Mouse (Mus musculus): ENCODE measurements around the gene Zbtb3.
A peak's percentile ranks its signal among the peaks of the same experiment; 100 is the strongest.

Zbtb3 gene

GRCm38 (mm10) chr19:8802130-8802821 is at the start of gene Zbtb3:
Gene Zbtb3, plus strand, starts transcription at chr19:8802555.
- DNase-seq (ENCODE audit: low spot score in 2 of 2), result peak; percentile 98 to 99

DNA sequence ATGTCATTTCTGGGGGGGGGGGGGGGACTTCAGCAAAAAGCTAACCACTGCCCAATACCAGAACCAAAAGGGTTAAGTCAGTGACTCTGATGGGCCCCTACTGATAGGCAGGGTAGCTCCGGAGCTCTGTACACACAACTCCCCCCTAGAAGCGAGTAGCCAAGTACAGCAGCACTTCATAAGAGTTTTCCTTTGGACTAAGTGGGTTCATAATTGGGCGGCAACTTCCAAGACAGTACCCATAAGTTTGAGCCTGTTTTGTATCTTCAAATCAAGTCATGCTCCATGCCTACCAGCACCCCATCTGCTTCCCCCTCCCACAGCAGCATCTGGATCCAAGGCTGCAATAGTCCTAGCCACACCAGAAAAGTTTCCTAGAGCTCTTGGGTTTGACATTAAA is 46.7 kb upstream of the Zbtb3 start:
- DNase-seq (ENCODE audit: low spot score in 2 of 2), result no peak

- DNase-seq (ENCODE audit: low spot score in 2 of 2), result peak; percentile 87 to 88
These were observed 45.5 kb upstream of the Zbtb3 start, which contains the start of gene Nxf1 for GRCm38 (mm10) chr19:8756635-8757387. Gene Nxf1, plus strand, starts transcription at chr19:8757073.

- no peak for DNase-seq (ENCODE audit: low spot score in 2 of 2)
These were observed 44.8 kb upstream of the Zbtb3 start for GRCm38 (mm10) chr19:8757471-8757998.

- no peak for DNase-seq (ENCODE audit: low spot score in 2 of 2)
These were observed 43.5 kb upstream of the Zbtb3 start for GRCm38 (mm10) chr19:8758899-8759298.

DNA sequence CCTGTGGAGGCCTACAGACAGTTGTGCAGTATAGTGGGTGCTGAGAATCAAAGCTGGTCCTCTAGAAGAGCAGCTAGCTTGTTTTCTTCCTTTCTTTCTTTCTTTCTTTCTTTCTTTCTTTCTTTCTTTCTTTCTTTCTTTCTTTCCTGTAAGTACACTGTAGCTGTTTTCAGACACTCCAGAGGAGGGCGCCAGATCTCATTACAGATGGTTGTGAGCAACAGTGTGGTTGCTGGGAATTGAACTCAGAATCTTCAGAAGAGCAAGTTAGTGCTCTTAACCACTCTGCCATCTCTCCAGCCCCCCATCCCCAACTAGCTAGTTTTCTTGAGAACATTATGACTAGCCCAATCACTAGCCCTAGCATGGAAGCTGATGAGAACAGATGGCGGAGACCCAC is 41.6 kb upstream of the Zbtb3 start:
- no peak for DNase-seq (ENCODE audit: low spot score in 2 of 2)

DNA sequence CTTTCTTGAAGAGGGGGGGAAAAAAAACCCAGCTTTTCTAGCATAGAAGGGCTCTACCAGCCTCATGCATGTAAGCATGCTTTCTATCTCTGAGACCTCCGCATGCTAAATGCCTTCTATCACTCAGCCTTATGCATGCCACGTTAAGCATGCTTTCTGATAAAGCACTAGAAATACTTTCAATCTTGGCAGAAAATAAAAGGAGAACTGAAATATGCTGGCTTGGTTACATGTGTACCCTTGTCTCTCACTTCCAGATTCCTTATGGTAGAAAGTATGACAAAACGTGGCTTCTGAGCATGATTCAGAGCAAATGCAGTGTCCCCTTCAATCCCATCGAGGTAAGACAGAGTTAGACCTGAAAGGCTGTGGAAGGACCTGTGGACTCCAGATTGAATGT is 39.1 kb upstream of the Zbtb3 start:
- no peak for DNase-seq (ENCODE audit: low spot score in 2 of 2)

GRCm38 (mm10) chr19:8765562-8765961 is 36.8 kb upstream of the Zbtb3 start:
- DNase-seq (ENCODE audit: low spot score in 2 of 2), result no peak

DNA sequence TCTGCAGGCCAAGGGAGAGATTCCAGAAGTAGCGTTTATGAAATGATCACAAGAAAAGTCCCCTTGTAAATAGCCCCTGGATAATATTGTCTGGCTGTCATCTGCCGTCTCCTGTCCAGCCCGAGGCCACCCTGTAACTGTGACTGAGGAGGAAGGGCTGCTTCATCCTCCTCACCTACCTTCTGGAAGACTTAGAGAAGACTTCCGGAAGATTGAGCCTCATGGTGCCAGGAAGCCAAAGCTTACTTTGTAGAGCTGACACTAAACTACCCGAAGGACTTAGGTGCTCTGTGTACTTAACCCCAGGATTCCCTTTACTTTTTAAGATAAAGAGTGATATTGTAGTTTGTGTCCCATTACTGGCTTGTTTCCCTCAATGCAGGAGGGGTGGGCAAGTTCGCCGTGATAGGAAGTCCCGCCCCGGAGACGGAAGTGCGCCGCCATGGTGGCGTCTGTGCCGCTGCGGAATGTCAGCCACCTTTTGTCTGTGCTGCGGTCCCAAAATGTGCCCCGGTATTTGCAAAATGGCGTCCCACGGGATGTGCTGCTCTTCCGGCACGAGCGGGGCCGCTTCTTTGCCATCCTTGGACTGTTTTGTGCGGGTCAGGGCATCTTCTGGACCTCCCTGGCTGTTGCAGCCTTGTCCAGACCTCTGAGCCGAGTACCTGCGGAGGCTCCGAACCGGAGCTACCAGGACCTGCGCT is 31.6 kb upstream of the Zbtb3 start, which contains the start of gene Tmem223:
Gene Tmem223, plus strand, starts transcription at position 430 of the 704 bp plus-strand sequence.
- peak; percentile 83 to 85 for DNase-seq (ENCODE audit: low spot score in 2 of 2)

- DNase-seq (ENCODE audit: low spot score in 2 of 2), result no peak
These were observed 29.4 kb upstream of the Zbtb3 start for GRCm38 (mm10) chr19:8772996-8773395.

DNA sequence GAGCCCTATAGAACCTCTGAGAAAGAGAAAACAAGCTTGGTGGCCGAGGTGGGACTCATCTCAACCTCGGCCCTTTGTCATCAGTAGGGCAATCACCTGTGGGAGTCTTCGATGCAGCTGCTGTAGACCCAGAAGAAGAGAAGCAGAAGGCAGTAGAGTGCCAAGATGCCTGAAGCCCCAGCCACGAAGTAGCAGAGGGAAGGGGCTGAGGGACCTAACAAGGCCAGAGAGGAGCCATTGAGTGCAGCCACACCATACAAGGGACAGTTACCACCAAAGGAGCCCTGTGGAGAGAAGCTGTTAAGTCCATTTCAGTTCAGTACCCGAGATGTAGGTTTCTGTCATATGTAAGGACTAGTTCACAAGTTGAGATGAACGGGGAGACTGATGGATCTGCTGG is 28.9 kb upstream of the Zbtb3 start:
- DNase-seq (ENCODE audit: low spot score in 2 of 2), result no peak

DNA sequence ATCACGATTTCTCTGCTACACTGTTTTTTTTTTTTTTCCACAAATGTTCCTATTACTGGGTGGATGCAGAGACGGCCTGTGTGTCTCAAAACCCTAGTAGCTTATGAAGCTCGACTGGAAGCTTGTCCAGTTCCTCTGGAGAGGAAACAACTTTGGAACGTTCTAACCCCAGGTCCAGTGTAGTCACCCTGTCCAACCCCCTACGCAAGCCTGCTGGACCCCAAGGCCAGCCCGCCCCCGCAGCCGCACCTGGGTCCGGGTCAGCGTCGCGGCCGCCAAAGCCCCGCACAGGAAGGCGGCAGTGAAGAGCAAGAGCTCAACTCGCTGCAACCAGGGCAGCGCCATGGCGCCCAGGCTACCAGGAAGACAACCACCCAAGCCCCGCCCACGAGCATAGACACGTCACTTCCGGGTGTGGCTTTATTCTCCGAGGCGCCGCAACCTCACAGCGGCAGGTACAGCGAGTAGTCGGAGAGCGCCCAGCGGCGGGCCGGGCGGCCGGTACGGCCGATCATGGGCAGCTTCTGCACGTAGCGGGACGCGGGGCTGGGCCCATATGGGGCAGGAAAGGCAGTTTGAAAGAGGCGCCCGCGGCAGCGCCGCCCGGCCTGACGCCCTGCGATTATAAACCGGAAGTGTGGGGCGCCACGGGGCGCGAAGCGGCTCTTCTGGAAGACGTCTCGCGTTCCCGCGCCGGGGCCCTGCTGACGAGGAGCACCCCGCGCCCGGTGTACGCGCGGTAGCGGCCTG is 28.1 kb upstream of the Zbtb3 start, which contains the start of gene Tmem179b:
Gene Tmem179b, minus strand, starts transcription at position 382 of the 750 bp plus-strand sequence.
- peak; percentile 93 to 95 for DNase-seq (ENCODE audit: low spot score in 2 of 2)

DNA sequence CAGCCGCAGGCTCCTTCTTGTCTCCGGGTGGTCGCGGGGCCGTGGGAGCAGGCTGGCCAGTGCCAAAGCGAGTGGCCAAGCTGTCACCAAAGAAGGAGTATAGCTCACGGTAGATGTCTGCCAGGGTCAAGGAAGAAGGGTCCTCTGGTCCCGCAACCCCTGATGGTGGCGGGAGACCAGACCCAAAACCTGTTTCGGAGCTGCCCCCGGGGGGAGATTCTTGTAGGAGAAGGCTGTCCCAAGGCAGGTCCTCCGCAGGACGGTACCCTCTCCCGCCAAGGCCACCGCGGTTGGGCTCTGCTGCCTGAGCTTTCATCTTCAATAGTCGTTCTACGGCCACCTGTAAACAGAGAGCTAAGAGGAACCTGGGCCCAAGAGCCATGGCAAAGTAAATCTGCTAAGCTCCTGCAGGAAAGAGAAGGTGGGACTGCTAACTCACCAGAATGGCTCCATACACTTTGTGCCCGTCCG is 27.4 kb upstream of the Zbtb3 start:
- peak in 1 of 2 experiments; percentile 32 for DNase-seq (ENCODE audit: low spot score in 2 of 2)

- peak; percentile 94 to 97 for DNase-seq (ENCODE audit: low spot score in 2 of 2)
These were observed 16.2 kb upstream of the Zbtb3 start, which contains the start of gene Taf6l for GRCm38 (mm10) chr19:8786008-8786781. Gene Taf6l, minus strand, starts transcription at chr19:8786417.

DNA sequence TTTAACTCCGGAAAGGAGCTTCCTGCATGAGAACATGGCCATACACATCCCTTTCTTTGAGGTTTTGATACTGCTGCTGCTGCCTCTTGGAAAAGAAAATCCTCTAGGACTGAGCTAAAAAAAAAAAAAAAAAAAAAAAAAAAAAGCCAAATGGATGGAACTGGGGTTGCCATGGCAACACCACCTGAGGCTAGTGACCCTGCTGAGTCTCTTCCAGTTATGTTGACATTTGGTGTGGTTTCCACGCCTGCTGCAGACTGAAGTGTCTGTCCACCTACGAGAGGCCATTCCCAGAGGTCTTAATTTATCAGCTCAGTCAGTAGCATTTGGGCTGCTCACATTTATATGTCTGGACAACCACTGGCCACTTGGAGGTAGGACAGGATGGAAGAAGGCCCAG is 13.8 kb upstream of the Zbtb3 start:
- no peak for DNase-seq (ENCODE audit: low spot score in 2 of 2)

DNA sequence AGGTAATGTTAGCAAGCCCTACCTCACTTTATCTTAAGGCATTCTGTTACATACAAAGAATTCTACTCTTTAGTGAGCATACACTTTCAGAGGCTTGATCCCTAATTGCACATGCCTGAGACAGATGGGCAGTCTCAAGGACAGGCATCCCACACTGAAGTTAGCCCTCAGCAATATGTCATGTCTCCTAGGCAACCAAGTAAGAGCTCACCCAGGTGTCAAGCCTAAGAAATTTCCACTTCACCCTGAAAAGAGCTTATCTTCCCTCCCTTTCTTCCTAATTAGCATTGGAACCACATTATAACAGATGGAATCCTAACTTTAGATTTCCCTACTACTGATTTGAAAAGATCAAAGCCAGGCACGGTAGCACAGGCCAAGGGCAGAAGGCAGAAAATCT is 13.2 kb upstream of the Zbtb3 start:
- DNase-seq (ENCODE audit: low spot score in 2 of 2), result no peak

GRCm38 (mm10) chr19:8790171-8790570 is 12.2 kb upstream of the Zbtb3 start:
- DNase-seq (ENCODE audit: low spot score in 2 of 2), result no peak

DNA sequence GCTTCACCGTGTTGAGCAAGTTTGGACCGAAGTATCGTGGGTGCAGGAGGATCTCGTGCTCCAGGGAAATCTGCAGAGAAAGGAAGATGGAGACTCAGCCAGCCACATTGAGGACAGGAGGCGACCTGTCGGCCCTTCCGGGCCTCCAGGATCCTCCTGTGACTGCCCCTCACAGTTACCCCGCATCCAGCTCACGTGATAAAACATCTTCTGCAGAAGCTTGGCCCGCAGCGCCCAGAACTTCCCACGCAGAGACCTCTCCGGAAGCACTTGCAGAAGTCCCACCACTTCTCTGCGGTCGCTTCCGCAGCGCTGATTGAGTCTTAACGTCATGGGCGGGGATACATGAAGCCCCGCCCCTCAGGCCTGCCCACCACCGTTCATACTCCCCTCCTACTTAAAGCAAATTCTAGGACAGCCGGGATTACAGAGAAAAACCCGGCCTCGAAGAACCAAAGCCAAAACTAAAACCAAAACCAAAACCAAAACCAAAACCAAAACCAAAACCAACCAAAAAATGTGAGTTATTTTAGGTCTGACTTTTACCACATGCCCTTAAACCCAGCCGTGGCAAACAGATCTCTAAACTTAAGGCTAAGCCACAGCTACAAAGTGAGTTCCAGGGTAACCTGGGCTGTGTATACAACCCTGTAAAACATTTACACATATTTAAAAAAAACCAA is 4.0 kb upstream of the Zbtb3 start, which contains the start of gene Polr2g:
Gene Polr2g, minus strand, starts transcription at position 314 of the 683 bp plus-strand sequence.
- peak; percentile 93 to 94 for DNase-seq (ENCODE audit: low spot score in 2 of 2)

DNA sequence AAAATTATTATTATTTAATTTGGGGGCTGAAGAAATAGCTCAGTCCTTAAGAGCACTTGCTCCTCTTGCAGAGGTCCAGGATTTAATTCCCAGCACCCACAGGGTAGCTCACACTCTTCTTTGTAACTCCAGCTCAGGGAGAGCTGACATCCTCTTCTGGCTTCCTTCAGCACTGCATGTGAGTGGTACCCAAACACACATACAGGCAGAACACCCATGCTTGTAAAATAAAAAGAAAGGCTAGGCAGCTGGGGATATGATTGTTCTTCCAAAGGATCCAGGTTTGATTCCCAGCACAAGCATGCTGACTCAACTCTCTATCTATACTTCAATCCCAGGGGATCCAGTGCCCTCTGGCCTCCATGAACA is 3.4 kb upstream of the Zbtb3 start:
- DNase-seq (ENCODE audit: low spot score in 2 of 2), result no peak
